Mouse (Mus musculus) forebrain, embryonic 14.5 days (tissue): ENCODE data around the gene Eps8l1. TPM values are rescaled to one million over a fixed set of nuclear protein-coding genes. Genes with fewer than 3 reads are reported as not detected.
A peak's percentile ranks its signal among the peaks of the same experiment; 100 is the strongest.

Experiments used
- ATAC-seq: fragments of 200-750 bp; cut with Nextera tagmentation; 2 replicates; pipeline ENCODE4 v1.8.0; 2017; ENCODE audit warnings: mild to moderate bottlenecking, moderate library complexity
- DNase-seq: peaks from one replicate; pipeline ENCODE4 v3.0.0-alpha.2; 2015; ENCODE audit warnings: low spot score
- H3K27ac ChIP-seq: fragments of 300-500 bp; sonication (generic); 2 replicates; pipeline ENCODE4 v1.5.1; 2014; ENCODE audit warnings: low read depth, mild to moderate bottlenecking, control low read depth, low read length, moderate library complexity
- H3K27me3 ChIP-seq: fragments of 300-500 bp; sonication (generic); replicated peaks from 2 replicates; pipeline ENCODE4 v1.6.1; 2014; ENCODE audit warnings: low read length, control low read depth, mixed read lengths; ENCODE audit not compliant: control insufficient read depth, insufficient read depth
- H3K36me3 ChIP-seq: fragments of 300-500 bp; sonication (generic); 2 replicates; pipeline ENCODE4 v1.6.1; 2014; ENCODE audit warnings: low read length, control low read depth; ENCODE audit not compliant: control insufficient read depth, insufficient read depth
- H3K4me1 ChIP-seq: fragments of 300-500 bp; sonication (generic); 2 replicates; pipeline ENCODE4 v1.6.1; 2014; ENCODE audit warnings: antibody characterized with exemption, low read length, control low read depth; ENCODE audit not compliant: control insufficient read depth, insufficient read depth
- H3K4me2 ChIP-seq: fragments of 300-500 bp; sonication (generic); 2 replicates; pipeline ENCODE4 v1.6.1; 2014; ENCODE audit warnings: mild to moderate bottlenecking, control low read depth, low read length
- H3K4me3 ChIP-seq: fragments of 300-500 bp; sonication (generic); 2 replicates; pipeline ENCODE4 v1.5.1; 2014; ENCODE audit warnings: low read depth, low read length, control low read depth
- H3K9ac ChIP-seq: fragments of 300-500 bp; sonication (generic); 2 replicates; pipeline ENCODE4 v1.6.1; 2014; ENCODE audit warnings: mild to moderate bottlenecking, low read length, control low read depth, moderate library complexity
- H3K9me3 ChIP-seq: fragments of 300-500 bp; sonication (generic); replicated peaks from 2 replicates; pipeline ENCODE4 v1.6.1; 2016; ENCODE audit warnings: low read length, control low read depth, mixed read lengths; ENCODE audit not compliant: control insufficient read depth
- WGBS: fragments of 180-500 bp; shearing (Covaris S2); extraction: QIAGEN DNeasy Blood & Tissue Kit; methylation state at CpG from one replicate; pipeline ENCODE4 v1.1.7; 2014; 5-methylcytosine and 5-hydroxymethylcytosine counted together
- polyA plus RNA-seq: library from polyadenylated mRNA; unstranded; fragments of >200 nt; fragmentation: Nextera tagmentation; extraction: Ambion mirVana; gene quantifications from 2 replicates; pipeline ENCODE4 v1.2.1, GENCODE M21; 2014

The Eps8l1 gene
- polyA plus RNA-seq, 1 experiment from 2014 or later: 2.9 TPM

DNA sequence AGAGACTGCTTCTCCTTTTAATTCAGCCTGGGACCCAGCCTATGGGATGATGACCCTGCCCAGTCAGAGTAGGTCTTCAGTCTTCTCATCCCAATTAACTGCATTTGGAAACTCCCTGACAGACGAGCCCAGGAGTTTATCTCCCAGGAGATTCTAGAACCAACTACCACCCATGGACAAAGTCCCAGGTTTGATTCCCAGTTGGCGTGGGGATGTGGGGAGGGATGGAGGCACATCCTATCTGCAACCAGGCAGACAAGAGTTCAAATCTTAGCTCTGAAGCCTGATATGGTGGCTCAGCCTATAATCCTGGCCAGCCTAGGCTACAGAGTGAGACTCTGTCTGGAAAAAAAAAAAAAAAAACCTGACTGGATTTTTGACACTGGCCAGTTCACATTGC is 22.8 kb upstream of the Eps8l1 start:
- no peak overlapping the region for H3K27ac ChIP-seq
- H3K4me2 ChIP-seq: no peak overlapping the region
- DNase-seq (no peak), ATAC-seq (no peak)
- H3K9ac ChIP-seq: no peak overlapping the region
- H3K9me3 ChIP-seq: no peaks in the 10 kb centered on the region
- H3K27me3 ChIP-seq: no peaks in the 10 kb centered on the region
- peaks cover 70% of the 10 kb centered on the region for H3K36me3 ChIP-seq
- no peaks in the 10 kb centered on the region for H3K4me1 ChIP-seq
- WGBS: 95% methylated on average over 2 of the region's 2 CpGs
- H3K4me3 ChIP-seq: no peak overlapping the region

GRCm38 (mm10) chr7:4440549-4440948 is 19.9 kb upstream of the Eps8l1 start:
- no peak for DNase-seq
- 94% methylated on average over 10 of the region's 10 CpGs for WGBS
- Histone ChIP-seq H3K4me1 (no peaks in the 10 kb centered on the region), H3K4me3 (no peak overlapping the region), H3K27ac (no peak overlapping the region), H3K9me3 (no peaks in the 10 kb centered on the region), H3K36me3 (peaks cover 59% of the 10 kb centered on the region), H3K9ac (no peak overlapping the region), H3K4me2 (no peak overlapping the region), H3K27me3 (no peaks in the 10 kb centered on the region)
- ATAC-seq: no peak

- DNase-seq: peak; percentile 94
- WGBS: under 1% methylated on average over 35 of the region's 35 CpGs
These were observed 15.2 kb upstream of the Eps8l1 start, which contains the start of gene Rdh13 for GRCm38 (mm10) chr7:4445216-4445791. Gene Rdh13 (minus strand): TSS chr7:4445649.

GRCm38 (mm10) chr7:4447138-4447537 is 13.3 kb upstream of the Eps8l1 start:
- WGBS: 0% methylated on average over 1 of the region's 1 CpGs
- ATAC-seq: no peak

More at GRCm38 (mm10) chr7:4445216-4445791, 15.2 kb upstream of the Eps8l1 start, which contains the start of gene Rdh13:
- H3K9ac ChIP-seq: peak within 1 kb of the TSS; percentile 74
- no peaks in the 10 kb centered on the region for H3K9me3 ChIP-seq
- peak within 1 kb of the TSS; percentile 66 for H3K4me2 ChIP-seq
- no peaks in the 10 kb centered on the region for H3K4me1 ChIP-seq
- H3K4me3 ChIP-seq: peak within 1 kb of the TSS; percentile 65
- ATAC-seq: peak; percentile 95
- H3K36me3 ChIP-seq: peaks cover 29% of the 10 kb centered on the region
- no peaks in the 10 kb centered on the region for H3K27me3 ChIP-seq
- peak within 1 kb of the TSS; percentile 44; the same call in 1 of the 2 replicates for H3K27ac ChIP-seq

DNA sequence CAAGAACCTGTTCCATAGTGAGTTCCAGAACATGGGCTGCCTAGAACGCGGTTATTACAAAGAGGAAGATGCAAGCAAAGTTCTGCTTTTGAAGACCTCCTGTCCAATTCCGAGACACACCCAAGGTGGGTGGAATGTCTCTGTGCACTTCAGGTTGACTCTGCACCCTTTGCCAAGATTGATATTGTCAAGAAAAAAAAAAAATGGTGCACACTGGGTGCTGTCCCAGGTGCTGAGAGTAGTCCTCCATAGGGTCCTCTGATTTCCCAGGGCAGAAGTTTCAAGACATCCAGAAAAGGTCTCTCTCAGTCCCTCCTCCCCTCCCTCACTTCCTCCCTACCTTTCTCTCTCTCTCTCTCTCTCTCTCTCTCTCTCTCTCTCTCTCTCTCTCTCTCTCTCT is 12.0 kb upstream of the Eps8l1 start:
- Histone ChIP-seq H3K4me3 (no peak overlapping the region), H3K27me3 (no peaks in the 10 kb centered on the region), H3K9ac (no peak overlapping the region), H3K4me1 (no peaks in the 10 kb centered on the region), H3K9me3 (no peaks in the 10 kb centered on the region), H3K36me3 (peaks cover 3% of the 10 kb centered on the region; the same call in 1 of the 2 replicates), H3K27ac (no peak overlapping the region), H3K4me2 (no peak overlapping the region)
- DNase-seq (no peak), ATAC-seq (no peak)
- 94% methylated on average over 3 of the region's 3 CpGs for WGBS

More at GRCm38 (mm10) chr7:4447138-4447537, 13.3 kb upstream of the Eps8l1 start:
- no peak for DNase-seq
- Histone ChIP-seq H3K4me1 (no peaks in the 10 kb centered on the region), H3K9me3 (no peaks in the 10 kb centered on the region), H3K4me2 (no peak overlapping the region), H3K4me3 (no peak overlapping the region), H3K9ac (no peak overlapping the region), H3K36me3 (peaks cover 11% of the 10 kb centered on the region), H3K27me3 (no peaks in the 10 kb centered on the region), H3K27ac (no peak overlapping the region)

DNA sequence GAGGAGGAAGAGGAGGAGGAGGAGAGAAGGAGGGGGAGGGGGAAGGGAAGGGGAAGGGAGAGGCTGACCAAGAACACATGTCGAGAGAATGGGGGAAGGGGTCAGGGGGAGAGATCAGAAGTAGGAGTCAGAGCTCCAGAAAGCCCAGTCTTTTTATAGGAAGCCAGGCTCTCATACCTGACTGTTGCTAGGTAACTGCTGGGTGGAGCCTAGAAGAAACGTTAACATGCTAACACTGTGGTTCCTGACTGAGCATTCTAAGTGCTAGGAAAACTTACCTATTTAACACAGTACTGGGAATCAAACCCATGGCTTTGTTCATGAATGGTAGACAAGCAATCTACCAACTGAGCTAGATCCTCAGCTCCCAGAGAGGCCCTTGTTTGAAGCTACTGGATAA is 11.3 kb upstream of the Eps8l1 start:
- Histone ChIP-seq H3K27me3 (no peaks in the 10 kb centered on the region), H3K4me1 (no peaks in the 10 kb centered on the region), H3K4me2 (no peak overlapping the region), H3K4me3 (no peak overlapping the region), H3K27ac (no peak overlapping the region), H3K9ac (no peak overlapping the region), H3K36me3 (no peaks in the 10 kb centered on the region), H3K9me3 (no peaks in the 10 kb centered on the region)
- WGBS: 15% methylated on average over 2 of the region's 2 CpGs
- DNase-seq (no peak), ATAC-seq (no peak)

- whole genome bisulfite sequencing: 26% methylated on average over 4 of the region's 4 CpGs
- Histone ChIP-seq H3K4me2 (no peak overlapping the region), H3K4me1 (no peaks in the 10 kb centered on the region), H3K9ac (no peak overlapping the region), H3K9me3 (no peaks in the 10 kb centered on the region), H3K27me3 (no peaks in the 10 kb centered on the region), H3K27ac (no peak overlapping the region), H3K4me3 (no peak overlapping the region), H3K36me3 (no peaks in the 10 kb centered on the region)
- ATAC-seq (no peak), DNase-seq (no peak)
These were observed 7.8 kb upstream of the Eps8l1 start for GRCm38 (mm10) chr7:4452644-4453043.

- ATAC-seq: no peak
- H3K27ac ChIP-seq: no peak overlapping the region
- H3K4me3 ChIP-seq: no peak overlapping the region
- WGBS: 15% methylated on average over 9 of the region's 12 CpGs
- H3K4me1 ChIP-seq: no peaks in the 10 kb centered on the region
- H3K9ac ChIP-seq: no peak overlapping the region
- H3K9me3 ChIP-seq: no peaks in the 10 kb centered on the region
- DNase-seq: no peak
- H3K36me3 ChIP-seq: no peaks in the 10 kb centered on the region
- H3K27me3 ChIP-seq: no peaks in the 10 kb centered on the region
- H3K4me2 ChIP-seq: no peak overlapping the region
These were observed 3.8 kb downstream of the Eps8l1 start for GRCm38 (mm10) chr7:4464194-4464824.

GRCm38 (mm10) chr7:4467801-4468200 is 7.3 kb downstream of the Eps8l1 start:
- Histone ChIP-seq H3K4me1 (peaks cover 8% of the 10 kb centered on the region; the same call in 1 of the 2 replicates), H3K27me3 (peaks cover 15% of the 10 kb centered on the region), H3K4me3 (no peak overlapping the region), H3K27ac (no peak overlapping the region), H3K4me2 (no peak overlapping the region), H3K36me3 (no peaks in the 10 kb centered on the region), H3K9me3 (no peaks in the 10 kb centered on the region), H3K9ac (no peak overlapping the region)
- ATAC-seq (no peak), DNase-seq (no peak)
- 70% methylated on average over 3 of the region's 3 CpGs for WGBS
